Mouse (Mus musculus): Measurements from ENCODE around the gene Nr1h2. TPM values are rescaled to one million over a fixed set of nuclear protein-coding genes. Genes with fewer than 3 reads are reported as not detected.

The Nr1h2 gene
- polyA plus RNA-seq, 1 experiment from 2014 or later, result 71.9 TPM

DNA sequence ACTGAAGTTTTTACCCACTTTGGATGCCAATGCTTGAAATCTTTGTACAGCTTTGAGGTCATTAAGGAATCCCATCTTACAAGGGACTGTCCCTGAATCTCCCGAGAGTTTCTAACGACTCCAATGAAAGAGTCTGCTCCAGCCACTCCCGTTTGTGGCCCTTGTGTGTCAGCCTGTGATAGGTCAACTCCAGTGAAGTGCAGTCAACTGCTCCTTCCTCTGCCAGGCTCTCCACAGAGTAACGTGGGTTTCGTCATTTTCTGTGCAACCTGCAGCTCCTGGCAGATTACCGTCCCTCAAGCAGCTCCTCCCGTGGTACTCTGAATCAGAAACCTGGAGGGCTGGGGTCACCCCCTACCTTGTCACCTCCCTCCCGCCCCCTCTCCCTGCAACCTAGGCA, 9.5 kb upstream of the Nr1h2 start:
- ATAC-seq (ENCODE audit: insufficient number of reproducible peaks, low FRiP score, low TSS enrichment, low read depth), result no peak
- H3K36me3 ChIP-seq, result no peaks in the 10 kb centered on the region
- H3K9me3 ChIP-seq, result no peaks in the 10 kb centered on the region
- no peak overlapping the region for H3K4me3 ChIP-seq
- H3K4me2 ChIP-seq, result no peak overlapping the region
- 0 out of 2 replicates have a peak, but pooled peaks cover 5% of the 10 kb centered on the region for H3K27me3 ChIP-seq
- H3K4me1 ChIP-seq, result no peaks in the 10 kb centered on the region
- 41% methylated on average over 8 of the region's 8 CpGs for WGBS
- H3K9ac ChIP-seq, result no peak overlapping the region
- no peak overlapping the region for H3K27ac ChIP-seq

DNA sequence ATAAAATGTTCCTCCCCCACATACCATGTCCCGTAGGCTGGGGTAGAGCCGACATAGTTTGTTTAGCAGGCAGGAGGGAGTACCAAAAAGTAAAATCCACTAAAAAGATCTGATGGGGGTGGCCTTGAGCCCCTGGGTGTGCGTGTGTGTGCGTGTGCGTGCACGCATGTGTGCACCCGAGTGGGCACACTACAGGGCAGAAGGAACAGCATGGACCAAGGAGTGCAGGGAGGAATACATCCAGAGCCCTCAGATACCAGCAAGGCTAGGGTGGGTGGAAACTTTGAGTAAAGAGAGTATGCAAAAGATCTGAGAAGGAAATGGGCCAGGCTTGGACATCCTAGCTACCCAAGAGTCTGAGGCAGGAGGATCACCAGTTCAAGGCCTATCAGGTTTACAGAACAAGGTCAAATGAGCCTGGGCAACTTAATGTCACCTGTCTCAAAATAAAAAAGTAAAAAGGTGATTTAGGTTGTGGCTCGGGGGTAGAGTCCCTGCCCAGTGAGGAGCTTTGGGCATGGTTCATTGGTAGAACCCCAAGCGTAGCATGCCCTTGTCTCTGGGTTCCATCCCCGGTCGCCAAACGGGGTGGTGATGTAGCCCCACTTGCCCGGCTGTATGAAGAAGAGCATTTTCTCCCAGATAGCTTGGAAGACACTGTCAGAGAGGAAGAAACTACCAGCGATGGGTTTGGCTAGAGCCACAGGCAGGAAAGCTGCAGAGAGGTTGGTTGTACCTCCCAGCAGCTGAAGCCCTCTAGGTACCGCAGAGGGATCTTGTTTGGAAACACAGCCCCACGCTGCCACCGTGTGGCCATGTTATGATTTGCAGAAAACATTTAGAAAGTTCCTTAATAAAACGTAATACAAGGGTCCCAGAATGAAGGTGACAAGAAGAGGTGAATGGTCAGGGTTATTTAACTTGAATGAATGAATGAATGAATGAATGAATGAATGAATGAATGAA, 7.0 kb upstream of the Nr1h2 start:
- Histone ChIP-seq H3K9ac (0 out of 2 replicates have a peak overlapping the region, but pooled peaks have one; percentile 20), H3K4me1 (no peaks in the 10 kb centered on the region), H3K4me3 (no peak overlapping the region), H3K9me3 (no peaks in the 10 kb centered on the region), H3K36me3 (no peaks in the 10 kb centered on the region), H3K27ac (no peak overlapping the region), H3K27me3 (0 out of 2 replicates have a peak, but pooled peaks cover 3% of the 10 kb centered on the region), H3K4me2 (no peak overlapping the region)
- WGBS, result 53% methylated on average over 18 of the region's 18 CpGs
- no peak for ATAC-seq (ENCODE audit: insufficient number of reproducible peaks, low FRiP score, low TSS enrichment, low read depth)

DNA sequence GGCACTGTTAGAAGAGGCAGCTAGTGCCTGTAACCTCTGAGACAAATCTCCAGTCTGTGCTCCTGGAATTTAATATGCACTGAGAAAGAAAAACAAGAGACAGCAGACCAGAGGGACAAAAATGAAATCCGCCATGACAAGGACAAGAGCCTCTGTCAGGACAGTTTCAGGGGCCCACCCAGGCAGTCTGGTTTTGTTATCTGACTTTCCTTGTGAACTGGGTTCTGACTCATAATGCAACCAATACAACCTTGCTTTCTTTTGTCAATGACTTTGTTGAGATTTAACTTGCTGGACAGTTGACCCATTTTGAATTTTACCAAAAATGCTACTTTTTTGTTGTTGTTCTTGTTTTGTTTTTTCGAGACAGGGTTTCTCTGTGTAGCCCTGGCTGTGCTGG, 3.9 kb upstream of the Nr1h2 start:
- H3K4me3 ChIP-seq, result no peak overlapping the region
- no peaks in the 10 kb centered on the region for H3K9me3 ChIP-seq
- ATAC-seq (ENCODE audit: insufficient number of reproducible peaks, low FRiP score, low TSS enrichment, low read depth), result no peak
- 62% methylated on average over 2 of the region's 2 CpGs for WGBS
- H3K9ac ChIP-seq, result no peak overlapping the region
- H3K27ac ChIP-seq, result no peak overlapping the region
- H3K27me3 ChIP-seq, result no peaks in the 10 kb centered on the region
- H3K4me1 ChIP-seq, result peaks cover 7% of the 10 kb centered on the region
- no peaks in the 10 kb centered on the region for H3K36me3 ChIP-seq
- H3K4me2 ChIP-seq, result no peak overlapping the region

DNA sequence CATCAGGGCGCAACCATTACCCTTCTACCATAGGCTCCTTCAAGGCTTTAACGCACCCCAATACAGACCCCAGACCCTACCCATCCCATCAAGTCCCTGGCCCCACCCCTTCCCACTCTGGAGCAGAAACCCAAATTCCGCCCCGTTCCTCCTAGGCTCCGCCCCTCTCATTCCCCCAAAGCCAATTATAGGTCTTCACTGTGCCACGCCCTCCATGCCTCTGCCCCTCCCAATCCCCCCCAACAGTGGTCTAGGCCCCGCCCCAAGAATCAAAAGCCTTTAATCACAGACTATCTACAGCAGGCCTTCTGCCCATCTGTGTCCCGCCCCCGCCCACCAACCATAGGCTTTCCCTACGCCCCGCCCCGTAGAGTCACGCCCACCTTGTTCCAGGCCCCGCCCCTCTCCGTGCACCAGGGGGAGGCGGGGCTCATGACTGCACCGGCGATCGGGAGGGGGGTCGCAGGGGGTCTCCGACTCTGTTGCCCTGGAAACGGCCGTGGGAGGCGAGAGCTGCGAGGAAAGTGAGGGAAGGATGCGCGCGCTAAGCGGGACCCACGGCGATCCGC, 471 bp downstream of the Nr1h2 start:
- Histone ChIP-seq H3K4me2 (peak overlapping the region; percentile 81), H3K4me1 (peaks cover 12% of the 10 kb centered on the region), H3K9ac (peak overlapping the region; percentile 67), H3K27me3 (no peaks in the 10 kb centered on the region), H3K36me3 (peaks cover 30% of the 10 kb centered on the region), H3K4me3 (peak overlapping the region; percentile 97), H3K27ac (peak overlapping the region; percentile 100), H3K9me3 (no peaks in the 10 kb centered on the region)
- peak; percentile 81 for ATAC-seq (ENCODE audit: insufficient number of reproducible peaks, low FRiP score, low TSS enrichment, low read depth)
- 1% methylated on average over 32 of the region's 32 CpGs for WGBS

DNA sequence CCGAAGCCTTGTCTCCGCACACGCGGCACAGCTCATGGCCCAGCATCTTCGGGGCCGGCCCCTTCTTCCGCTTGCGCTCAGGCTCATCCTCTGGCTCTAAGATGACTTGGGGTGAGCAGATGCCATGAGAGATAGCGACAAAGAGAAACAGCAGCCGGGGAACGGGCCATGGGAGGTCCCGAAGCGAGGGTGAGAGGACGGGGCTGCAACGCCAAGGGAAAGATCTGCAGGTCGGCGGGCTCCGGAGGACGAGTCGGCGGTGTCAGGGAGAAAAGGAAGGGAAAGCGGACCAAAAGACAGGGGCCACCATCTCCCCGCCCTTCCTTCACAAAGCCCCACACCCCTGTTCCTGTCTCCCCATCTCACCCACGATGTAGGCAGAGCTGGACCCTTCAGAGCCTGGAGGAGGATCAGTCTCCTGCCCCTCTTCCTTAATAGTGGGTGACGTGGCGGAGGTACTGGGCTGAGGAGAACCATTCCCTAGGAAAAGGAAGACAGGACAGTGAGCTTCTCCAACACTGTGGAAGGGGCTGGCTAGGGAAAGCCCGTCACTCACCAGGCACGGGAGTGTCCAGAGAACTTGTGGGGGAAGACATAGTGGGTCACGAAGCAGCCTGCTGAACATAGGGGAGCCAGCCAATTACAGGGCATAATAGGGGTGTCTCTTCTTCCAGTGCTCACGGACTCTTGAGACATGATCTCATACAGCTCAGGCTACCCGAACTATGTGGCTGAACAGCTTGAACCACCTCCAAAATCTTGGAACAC, 1.4 kb downstream of the Nr1h2 start:
- peak overlapping the region; percentile 97 for H3K4me3 ChIP-seq
- no peak overlapping the region for H3K9ac ChIP-seq
- WGBS, result 88% methylated on average over 31 of the region's 31 CpGs
- no peaks in the 10 kb centered on the region for H3K27me3 ChIP-seq
- no peak for ATAC-seq (ENCODE audit: insufficient number of reproducible peaks, low FRiP score, low TSS enrichment, low read depth)
- H3K27ac ChIP-seq, result peak overlapping the region; percentile 100
- peak overlapping the region; percentile 81 for H3K4me2 ChIP-seq
- H3K9me3 ChIP-seq, result no peaks in the 10 kb centered on the region
- H3K36me3 ChIP-seq, result peaks cover 30% of the 10 kb centered on the region
- H3K4me1 ChIP-seq, result peaks cover 21% of the 10 kb centered on the region

DNA sequence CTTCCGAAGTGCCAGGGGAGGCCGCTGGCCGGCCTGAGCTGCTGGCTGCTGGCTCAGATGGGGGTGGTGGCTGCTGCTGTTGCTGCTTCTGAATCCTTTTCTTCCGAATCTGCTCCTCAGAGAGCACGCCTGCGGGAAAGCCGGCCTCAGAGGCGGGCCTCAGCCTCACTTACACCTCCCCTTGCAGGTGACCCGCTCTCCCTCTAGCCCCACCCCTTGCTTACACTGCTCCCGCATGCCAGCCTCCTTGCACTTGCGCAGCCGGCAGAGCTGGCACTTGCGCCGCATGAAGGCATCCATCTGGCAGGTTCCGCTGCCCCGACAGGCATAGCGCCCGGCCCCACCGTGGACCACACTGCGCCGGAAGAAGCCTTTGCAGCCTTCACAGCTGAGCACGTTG, 2.0 kb downstream of the Nr1h2 start:
- no peaks in the 10 kb centered on the region for H3K27me3 ChIP-seq
- H3K27ac ChIP-seq, result no peak overlapping the region
- H3K4me1 ChIP-seq, result peaks cover 27% of the 10 kb centered on the region
- no peak for ATAC-seq (ENCODE audit: insufficient number of reproducible peaks, low FRiP score, low TSS enrichment, low read depth)
- no peaks in the 10 kb centered on the region for H3K9me3 ChIP-seq
- 77% methylated on average over 22 of the region's 22 CpGs for WGBS
- no peak overlapping the region for H3K4me2 ChIP-seq
- H3K4me3 ChIP-seq, result no peak overlapping the region
- peaks cover 30% of the 10 kb centered on the region for H3K36me3 ChIP-seq
- H3K9ac ChIP-seq, result no peak overlapping the region

DNA sequence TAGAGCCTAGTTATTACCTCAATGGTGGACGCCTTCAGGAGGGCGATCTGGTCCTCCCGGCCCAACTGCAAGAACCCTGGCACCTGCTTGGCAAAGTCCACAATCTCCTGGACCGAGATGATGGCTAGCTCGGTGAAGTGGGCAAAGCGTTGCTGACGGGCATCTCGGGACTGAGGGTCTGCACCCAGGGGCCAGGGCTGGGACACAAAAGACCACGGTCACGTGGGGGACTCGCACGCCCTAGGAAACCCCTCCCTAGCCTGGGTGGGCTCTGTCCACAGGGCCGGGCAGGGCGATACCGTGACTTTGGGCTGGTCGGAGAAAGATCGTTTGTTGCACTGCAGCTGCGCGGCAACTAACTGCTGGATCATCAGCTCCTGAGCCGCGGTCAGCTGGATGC, 2.5 kb downstream of the Nr1h2 start:
- Histone ChIP-seq H3K27me3 (no peaks in the 10 kb centered on the region), H3K4me3 (no peak overlapping the region), H3K9ac (no peak overlapping the region), H3K36me3 (peaks cover 32% of the 10 kb centered on the region), H3K9me3 (no peaks in the 10 kb centered on the region), H3K4me1 (peaks cover 28% of the 10 kb centered on the region), H3K27ac (no peak overlapping the region), H3K4me2 (no peak overlapping the region)
- WGBS, result 92% methylated on average over 21 of the region's 21 CpGs
- ATAC-seq (ENCODE audit: insufficient number of reproducible peaks, low FRiP score, low TSS enrichment, low read depth), result no peak

DNA sequence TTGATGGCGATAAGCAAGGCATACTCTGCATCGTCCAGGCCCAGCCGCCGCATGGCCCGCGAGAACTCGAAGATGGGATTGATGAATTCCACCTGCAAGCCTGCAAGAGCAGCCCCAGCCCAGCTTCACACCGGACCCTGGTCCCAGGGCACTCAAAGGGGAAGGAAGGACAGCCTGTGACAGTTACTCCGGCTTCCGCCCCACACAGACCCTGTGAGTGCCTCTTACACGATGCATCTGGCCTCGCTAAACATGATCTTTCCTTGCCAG, 3.4 kb downstream of the Nr1h2 start:
- Histone ChIP-seq H3K27me3 (no peaks in the 10 kb centered on the region), H3K4me3 (no peak overlapping the region), H3K9me3 (no peaks in the 10 kb centered on the region), H3K27ac (no peak overlapping the region), H3K4me1 (peaks cover 28% of the 10 kb centered on the region), H3K9ac (no peak overlapping the region), H3K36me3 (peaks cover 36% of the 10 kb centered on the region), H3K4me2 (no peak overlapping the region)
- 94% methylated on average over 12 of the region's 12 CpGs for whole genome bisulfite sequencing
- ATAC-seq (ENCODE audit: insufficient number of reproducible peaks, low FRiP score, low TSS enrichment, low read depth), result no peak

DNA sequence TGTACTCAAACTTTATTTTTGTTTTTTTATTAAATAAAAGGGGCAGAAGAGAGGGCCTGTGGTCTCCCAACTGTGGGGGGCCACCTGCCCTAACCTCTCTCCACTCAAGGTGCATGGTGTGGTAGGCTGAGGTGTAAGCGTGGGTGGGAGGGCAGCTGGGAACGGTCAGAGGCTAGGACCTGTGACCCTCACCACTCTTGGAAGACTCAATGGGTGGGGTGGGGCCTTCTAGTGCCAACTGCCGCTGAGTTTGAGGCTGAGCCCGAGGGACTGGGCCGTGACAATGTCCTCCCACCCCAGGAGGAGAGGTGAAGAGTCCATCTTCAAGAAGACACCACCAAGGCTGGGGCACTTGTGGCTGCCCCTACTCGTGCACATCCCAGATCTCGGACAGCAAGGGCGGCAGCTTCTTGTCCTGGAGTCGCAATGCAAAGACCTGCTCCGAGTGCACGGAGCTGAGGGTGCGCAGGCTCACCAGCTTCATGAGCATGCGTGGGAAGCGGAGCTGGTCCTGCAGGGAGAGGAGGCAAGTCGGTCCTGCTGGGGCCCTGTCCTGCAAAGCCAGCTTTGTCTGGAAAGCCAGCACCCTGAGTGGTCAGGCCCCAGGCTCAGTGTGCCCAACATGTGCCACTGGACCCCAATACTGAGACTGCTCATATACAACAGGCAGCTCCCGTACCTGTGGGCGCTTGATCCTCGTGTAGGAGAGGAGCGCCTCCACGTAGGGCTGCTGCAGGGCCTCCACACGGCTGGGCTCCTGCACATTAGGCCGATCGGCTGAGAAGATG, 3.9 kb downstream of the Nr1h2 start:
- no peaks in the 10 kb centered on the region for H3K27me3 ChIP-seq
- 93% methylated on average over 23 of the region's 23 CpGs for WGBS
- H3K9me3 ChIP-seq, result no peaks in the 10 kb centered on the region
- ATAC-seq (ENCODE audit: insufficient number of reproducible peaks, low FRiP score, low TSS enrichment, low read depth), result no peak
- H3K4me2 ChIP-seq, result no peak overlapping the region
- H3K36me3 ChIP-seq, result peaks cover 40% of the 10 kb centered on the region
- H3K9ac ChIP-seq, result no peak overlapping the region
- no peak overlapping the region for H3K27ac ChIP-seq
- H3K4me3 ChIP-seq, result no peak overlapping the region
- peaks cover 28% of the 10 kb centered on the region for H3K4me1 ChIP-seq

DNA sequence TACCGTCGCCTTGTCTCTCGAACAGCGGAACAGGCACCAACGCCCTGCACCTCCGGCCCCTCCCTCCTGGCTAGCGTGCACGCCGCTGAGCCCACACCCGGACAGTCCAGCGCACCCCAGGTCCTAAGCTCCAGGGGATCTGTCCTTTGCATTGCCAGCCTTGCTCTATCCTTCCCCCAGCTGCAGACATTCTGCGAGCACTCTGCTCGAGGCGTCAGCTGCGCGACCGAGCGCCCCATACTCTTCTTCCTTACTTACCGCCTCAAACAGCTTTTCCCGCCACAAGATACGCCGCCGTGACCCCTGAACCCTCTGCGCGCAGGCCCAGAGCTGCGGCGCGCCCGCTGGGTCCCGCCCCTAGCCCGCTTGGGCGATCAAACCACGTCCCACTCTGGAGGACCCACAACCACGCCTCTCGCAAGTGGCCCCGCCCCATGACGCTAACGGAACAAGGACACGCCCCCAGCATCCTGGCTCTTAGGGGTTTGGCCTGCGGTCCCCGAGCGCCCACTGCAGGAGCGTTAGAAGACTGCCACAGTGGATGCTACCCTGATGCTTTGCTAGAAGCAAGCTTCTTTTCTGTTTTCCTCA, 5.2 kb downstream of the Nr1h2 start, which contains the start of gene Pold1:
Gene Pold1 (minus strand): TSS at position 353 of the 591 bp plus-strand sequence.
- Histone ChIP-seq H3K4me1 (peaks cover 28% of the 10 kb centered on the region), H3K9ac (peak within 1 kb of the TSS; percentile 55), H3K4me3 (peak within 1 kb of the TSS; percentile 69), H3K9me3 (no peaks in the 10 kb centered on the region), H3K27me3 (no peaks in the 10 kb centered on the region), H3K36me3 (peaks cover 40% of the 10 kb centered on the region), H3K4me2 (peak within 1 kb of the TSS; percentile 87), H3K27ac (peak within 1 kb of the TSS; percentile 87)
- peak; percentile 92 for ATAC-seq (ENCODE audit: insufficient number of reproducible peaks, low FRiP score, low TSS enrichment, low read depth)
- under 1% methylated on average over 43 of the region's 43 CpGs for WGBS

DNA sequence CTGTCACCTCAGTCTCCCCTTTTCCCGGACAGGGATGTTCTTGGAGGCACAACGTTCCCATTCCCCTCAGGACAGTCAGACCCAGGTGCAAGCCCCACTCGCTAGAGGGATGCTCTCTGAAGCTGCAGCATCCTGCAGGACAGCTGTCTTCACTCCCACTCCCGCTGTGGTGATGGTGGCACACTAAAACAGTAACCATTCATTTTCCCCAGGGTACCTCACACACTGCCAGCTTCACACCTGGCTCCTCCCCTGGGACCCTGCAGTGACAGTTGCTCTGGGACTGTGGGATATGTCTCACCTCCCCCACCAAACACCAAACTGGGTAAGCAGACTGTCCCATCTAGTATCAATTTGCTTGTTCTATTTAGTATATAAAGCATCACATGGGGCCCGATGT, 6.0 kb downstream of the Nr1h2 start:
- ATAC-seq (ENCODE audit: insufficient number of reproducible peaks, low FRiP score, low TSS enrichment, low read depth), result no peak

More for the DNA sequence above, 6.0 kb downstream of the Nr1h2 start:
- peaks cover 22% of the 10 kb centered on the region for H3K4me1 ChIP-seq
- H3K4me2 ChIP-seq, result peak overlapping the region; percentile 87
- no peaks in the 10 kb centered on the region for H3K9me3 ChIP-seq
- peak overlapping the region; percentile 69 for H3K4me3 ChIP-seq
- peaks cover 45% of the 10 kb centered on the region for H3K36me3 ChIP-seq
- WGBS, result 24% methylated on average over 5 of the region's 5 CpGs
- H3K27me3 ChIP-seq, result no peaks in the 10 kb centered on the region
- peak overlapping the region; percentile 87; the same call in 1 of the 2 replicates for H3K27ac ChIP-seq
- H3K9ac ChIP-seq, result peak overlapping the region; percentile 55

Data from limb, embryonic 15.5 days (tissue).